Mouse (Mus musculus): ENCODE measurements at regions not wholly inside any gene's neighbourhood (a gene's known extent, or its start where the extent isn't known, plus 50 kb on each side); places are given as distances from the start of the nearest gene placed in this dataset.
"Not testable (repeated sequence)": the region's sequence is repeated elsewhere in the genome, so short reads cannot be mapped to it uniquely, and the experiment has no call there.

DNA sequence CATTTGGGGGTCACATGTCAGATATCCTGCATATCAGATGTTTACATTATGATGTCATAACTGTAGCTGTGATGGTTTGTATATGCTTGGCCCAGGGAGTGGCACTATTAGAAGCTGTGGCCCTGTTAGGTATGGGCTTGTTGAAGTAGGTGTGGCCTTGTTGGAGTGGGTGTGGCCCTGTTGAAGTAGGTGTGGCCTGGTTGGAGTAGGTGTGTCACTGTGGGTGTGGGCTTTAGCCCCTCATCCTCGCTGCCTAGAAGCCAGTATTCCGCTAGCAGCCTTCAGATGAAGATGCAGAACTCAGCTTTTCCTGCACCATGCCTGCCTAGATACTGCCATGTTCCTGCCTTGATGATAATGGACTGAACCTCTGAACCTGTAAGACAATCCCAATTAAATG lies 71.4 kb downstream of the Cpn2 start:
- not testable (repeated sequence) for TF ChIP-seq EP300 (optimal IDR thresholded peaks at IDR 0.05); CTCF (IDR thresholded peaks at IDR 0.05; ENCODE audit: low read depth)

Data from stomach, postnatal 0 days (tissue).